Mouse (Mus musculus) stomach, postnatal 0 days (tissue): ENCODE measurements around the gene Uhrf1bp1. TPM values are rescaled to one million over a fixed set of nuclear protein-coding genes. Genes with fewer than 3 reads are reported as not detected.

ENCODE experiments used
- ATAC-seq: fragments of 200-750 bp; cut with Nextera tagmentation; 2 replicates; pipeline ENCODE4 v1.8.0; 2017; ENCODE audit not compliant: low FRiP score, low TSS enrichment
- DNase-seq: peaks from one replicate; pipeline ENCODE4 v3.0.0-alpha.2; 2016; ENCODE audit warnings: low spot score
- H3K27ac ChIP-seq: fragments of 300-500 bp; sonication (generic); replicated peaks from 2 replicates; pipeline ENCODE4 v1.5.1; 2014; ENCODE audit warnings: mild to moderate bottlenecking, control low read depth
- H3K27me3 ChIP-seq: fragments of 300-500 bp; sonication (generic); 2 replicates; pipeline ENCODE4 v1.6.1; 2014; ENCODE audit warnings: low read length; ENCODE audit not compliant: control insufficient read depth, insufficient read depth
- H3K36me3 ChIP-seq: fragments of 300-500 bp; sonication (generic); 2 replicates; pipeline ENCODE4 v1.6.1; 2014; ENCODE audit warnings: low read length, mixed read lengths; ENCODE audit not compliant: control insufficient read depth, insufficient read depth
- H3K4me1 ChIP-seq: fragments of 300-500 bp; sonication (generic); replicated peaks from 2 replicates; pipeline ENCODE4 v1.6.1; 2014; ENCODE audit warnings: antibody characterized with exemption; ENCODE audit not compliant: control insufficient read depth, insufficient read depth
- H3K4me2 ChIP-seq: fragments of 300-500 bp; sonication (generic); replicated peaks from 2 replicates; pipeline ENCODE4 v1.6.1; 2014; ENCODE audit warnings: low read depth, mild to moderate bottlenecking, control low read depth, moderate library complexity
- H3K4me3 ChIP-seq: fragments of 300-500 bp; sonication (generic); 2 replicates; pipeline ENCODE4 v1.5.1; 2014; ENCODE audit warnings: low read depth, low read length, control low read depth
- H3K9ac ChIP-seq: fragments of 300-500 bp; sonication (generic); 2 replicates; pipeline ENCODE4 v1.6.1; 2014; ENCODE audit warnings: mild to moderate bottlenecking, low read length, control low read depth, mixed read lengths
- H3K9me3 ChIP-seq: fragments of 300-500 bp; sonication (generic); 2 replicates; pipeline ENCODE4 v1.6.1; 2016; ENCODE audit warnings: low read length; ENCODE audit not compliant: control insufficient read depth
- CTCF ChIP-seq: IDR thresholded peaks from 2 replicates; pipeline ENCODE4 v1.5.1; 2016; ENCODE audit warnings: antibody characterized with exemption, low read depth, mild to moderate bottlenecking, moderate library complexity
- EP300 ChIP-seq: optimal IDR thresholded peaks from 2 replicates; pipeline ENCODE3; 2016; ENCODE audit warnings: antibody characterized with exemption
- whole genome bisulfite sequencing: fragments of 180-500 bp; shearing (Covaris S2); extraction: QIAGEN DNeasy Blood & Tissue Kit; methylation state at CpG from one replicate; pipeline ENCODE4 v1.1.7; 2014; 5-methylcytosine and 5-hydroxymethylcytosine counted together
- polyA plus RNA-seq: library from polyadenylated mRNA; unstranded; fragments of >200 nt; fragmentation: Nextera tagmentation; extraction: Ambion mirVana; gene quantifications from 2 replicates; pipeline ENCODE4 v1.2.1, GENCODE M21; 2015

Uhrf1bp1 gene
- polyA plus RNA-seq, 1 experiment from 2014 or later, result 1.4 TPM

- Histone ChIP-seq H3K36me3 (peaks cover 4% of the 10 kb centered on the region), H3K9me3 (no peaks in the 10 kb centered on the region), H3K9ac (peak overlapping the region; percentile 86), H3K4me1 (no peaks in the 10 kb centered on the region), H3K4me2 (peak overlapping the region; percentile 63), H3K4me3 (peak overlapping the region; percentile 77), H3K27ac (0 out of 2 replicates have a peak overlapping the region, but pooled peaks have one; percentile 56), H3K27me3 (no peaks in the 10 kb centered on the region)
- ATAC-seq (peak; percentile 99), DNase-seq (peak; percentile 95)
- under 1% methylated on average over 35 of the region's 35 CpGs for WGBS
- TF ChIP-seq CTCF, result peak; percentile 28; the same call in 1 of the 2 replicates
- TF ChIP-seq EP300, result peak; percentile 58
Measured at GRCm38 (mm10) chr17:27839469-27840252, 16.6 kb upstream of the Uhrf1bp1 start.

GRCm38 (mm10) chr17:27848351-27848750, 7.9 kb upstream of the Uhrf1bp1 start:
- Histone ChIP-seq H3K4me3 (no peak overlapping the region), H3K4me1 (no peaks in the 10 kb centered on the region), H3K36me3 (peaks cover 29% of the 10 kb centered on the region), H3K9ac (no peak overlapping the region), H3K27me3 (no peaks in the 10 kb centered on the region), H3K27ac (no peak overlapping the region), H3K4me2 (no peak overlapping the region), H3K9me3 (no peaks in the 10 kb centered on the region)
- TF ChIP-seq EP300 (no peak), CTCF (peak; percentile 38; the same call in 1 of the 2 replicates)
- 96% methylated on average over 1 of the region's 1 CpGs for WGBS
- DNase-seq (no peak), ATAC-seq (no peak)

GRCm38 (mm10) chr17:27851076-27851475, 5.2 kb upstream of the Uhrf1bp1 start:
- Histone ChIP-seq H3K36me3 (peaks cover 21% of the 10 kb centered on the region), H3K4me1 (no peaks in the 10 kb centered on the region)
- TF ChIP-seq EP300 (no peak), CTCF (no peak)

GRCm38 (mm10) chr17:27856798-27857648, 782 bp downstream of the Uhrf1bp1 start:
- no peak for TF ChIP-seq EP300
- no peak for TF ChIP-seq CTCF
- peak overlapping the region; percentile 92 for H3K4me3 ChIP-seq
- peaks cover 11% of the 10 kb centered on the region for H3K4me1 ChIP-seq
- peak overlapping the region; percentile 86 for H3K9ac ChIP-seq
- peak overlapping the region; percentile 88 for H3K27ac ChIP-seq
- H3K36me3 ChIP-seq, result no peaks in the 10 kb centered on the region
- H3K9me3 ChIP-seq, result no peaks in the 10 kb centered on the region
- DNase-seq (peak; percentile 68), ATAC-seq (peak; percentile 71)
- 1% methylated on average over 52 of the region's 52 CpGs for WGBS
- H3K4me2 ChIP-seq, result peak overlapping the region; percentile 88
- no peaks in the 10 kb centered on the region for H3K27me3 ChIP-seq

More at GRCm38 (mm10) chr17:27851076-27851475, 5.2 kb upstream of the Uhrf1bp1 start:
- no peak overlapping the region for H3K4me2 ChIP-seq
- DNase-seq, result no peak
- ATAC-seq, result no peak
- no peak overlapping the region for H3K9ac ChIP-seq
- no peak overlapping the region for H3K4me3 ChIP-seq
- 58% methylated on average over 3 of the region's 3 CpGs for WGBS
- no peaks in the 10 kb centered on the region for H3K27me3 ChIP-seq
- H3K9me3 ChIP-seq, result no peaks in the 10 kb centered on the region
- H3K27ac ChIP-seq, result no peak overlapping the region

- Histone ChIP-seq H3K4me2 (peak overlapping the region; percentile 88), H3K9me3 (no peaks in the 10 kb centered on the region), H3K4me3 (peak overlapping the region; percentile 92), H3K27me3 (no peaks in the 10 kb centered on the region), H3K9ac (no peak overlapping the region), H3K27ac (no peak overlapping the region; the same call in 1 of the 2 replicates), H3K4me1 (peaks cover 11% of the 10 kb centered on the region), H3K36me3 (no peaks in the 10 kb centered on the region)
- DNase-seq (no peak), ATAC-seq (no peak)
- TF ChIP-seq CTCF (no peak), EP300 (no peak)
- WGBS, result 33% methylated on average over 11 of the region's 11 CpGs
Measured at GRCm38 (mm10) chr17:27857649-27858475, 1.6 kb downstream of the Uhrf1bp1 start.
